Mouse (Mus musculus) intestine, postnatal 0 days (tissue): ENCODE measurements around the gene Zranb1. TPM values are rescaled to one million over a fixed set of nuclear protein-coding genes. Genes with fewer than 3 reads are reported as not detected.

ENCODE experiments used
- ATAC-seq: fragments of 200-750 bp; cut with Nextera tagmentation; 2 replicates; pipeline ENCODE4 v1.8.0; 2017; ENCODE audit warnings: mild to moderate bottlenecking, moderate TSS enrichment, moderate library complexity
- H3K27ac ChIP-seq: fragments of 300-500 bp; sonication (generic); 2 replicates; pipeline ENCODE4 v1.5.1; 2014; ENCODE audit warnings: mild to moderate bottlenecking, low read depth, low read length, moderate library complexity
- H3K27me3 ChIP-seq: fragments of 300-500 bp; sonication (generic); replicated peaks from 2 replicates; pipeline ENCODE4 v1.6.1; 2014; ENCODE audit warnings: low read length, mixed read lengths; ENCODE audit not compliant: control insufficient read depth, insufficient read depth
- H3K36me3 ChIP-seq: fragments of 300-500 bp; sonication (generic); 2 replicates; pipeline ENCODE4 v1.6.1; 2014; ENCODE audit warnings: mild to moderate bottlenecking, moderate library complexity; ENCODE audit not compliant: control insufficient read depth, insufficient read depth
- H3K4me1 ChIP-seq: fragments of 300-500 bp; sonication (generic); replicated peaks from 2 replicates; pipeline ENCODE4 v1.6.1; 2014; ENCODE audit warnings: antibody characterized with exemption, low read length, mixed read lengths; ENCODE audit not compliant: control insufficient read depth, insufficient read depth
- H3K4me2 ChIP-seq: fragments of 300-500 bp; sonication (generic); replicated peaks from 2 replicates; pipeline ENCODE4 v1.6.1; 2014; ENCODE audit warnings: low read depth, mild to moderate bottlenecking, moderate library complexity
- H3K4me3 ChIP-seq: fragments of 300-500 bp; sonication (generic); 2 replicates; pipeline ENCODE4 v1.5.1; 2014; ENCODE audit warnings: low read depth, low read length
- H3K9ac ChIP-seq: fragments of 300-500 bp; sonication (generic); 2 replicates; pipeline ENCODE4 v1.6.1; 2014; ENCODE audit warnings: mild to moderate bottlenecking, low read depth, low read length
- H3K9me3 ChIP-seq: fragments of 300-500 bp; sonication (generic); 2 replicates; pipeline ENCODE4 v1.6.1; 2016; ENCODE audit warnings: mixed run types; ENCODE audit not compliant: control insufficient read depth
- CTCF ChIP-seq: sonication (generic); IDR thresholded peaks from 2 replicates; pipeline ENCODE4 v1.5.1; 2016; ENCODE audit warnings: low read depth, mild to moderate bottlenecking, control low read depth, antibody characterized with exemption, moderate library complexity
- WGBS: fragments of 180-500 bp; shearing (Covaris S2); extraction: QIAGEN DNeasy Blood & Tissue Kit; methylation state at CpG from one replicate; pipeline ENCODE4 v1.1.7; 2014; 5-methylcytosine and 5-hydroxymethylcytosine counted together
- polyA plus RNA-seq: library from polyadenylated mRNA; unstranded; fragments of >200 nt; fragmentation: Nextera tagmentation; extraction: Ambion mirVana; gene quantifications from 2 replicates; pipeline ENCODE4 v1.2.1, GENCODE M21; 2015

The Zranb1 gene
- polyA plus RNA-seq, 1 experiment from 2014 or later, result 8.7 TPM

- Histone ChIP-seq H3K4me2 (no peak overlapping the region), H3K27ac (no peak overlapping the region), H3K27me3 (no peaks in the 10 kb centered on the region), H3K36me3 (peaks cover 92% of the 10 kb centered on the region), H3K4me1 (no peaks in the 10 kb centered on the region), H3K4me3 (no peak overlapping the region), H3K9ac (no peak overlapping the region), H3K9me3 (no peaks in the 10 kb centered on the region)
- WGBS, result 87% methylated on average over 9 of the region's 9 CpGs
- ATAC-seq, result no peak
- no peak for TF ChIP-seq CTCF
These were observed 62.1 kb downstream of the Zranb1 start for GRCm38 (mm10) chr7:132992967-132993615.

- TF ChIP-seq CTCF, result peak; percentile 53
- no peak overlapping the region for H3K27ac ChIP-seq
- ATAC-seq, result no peak
- peaks cover 92% of the 10 kb centered on the region for H3K36me3 ChIP-seq
- no peak overlapping the region for H3K4me3 ChIP-seq
- H3K4me1 ChIP-seq, result no peaks in the 10 kb centered on the region
- 87% methylated on average over 8 of the region's 8 CpGs for WGBS
- no peak overlapping the region for H3K9ac ChIP-seq
- H3K27me3 ChIP-seq, result no peaks in the 10 kb centered on the region
- no peak overlapping the region for H3K4me2 ChIP-seq
- H3K9me3 ChIP-seq, result no peaks in the 10 kb centered on the region
These were observed 63.2 kb downstream of the Zranb1 start for GRCm38 (mm10) chr7:132994120-132994519.

DNA sequence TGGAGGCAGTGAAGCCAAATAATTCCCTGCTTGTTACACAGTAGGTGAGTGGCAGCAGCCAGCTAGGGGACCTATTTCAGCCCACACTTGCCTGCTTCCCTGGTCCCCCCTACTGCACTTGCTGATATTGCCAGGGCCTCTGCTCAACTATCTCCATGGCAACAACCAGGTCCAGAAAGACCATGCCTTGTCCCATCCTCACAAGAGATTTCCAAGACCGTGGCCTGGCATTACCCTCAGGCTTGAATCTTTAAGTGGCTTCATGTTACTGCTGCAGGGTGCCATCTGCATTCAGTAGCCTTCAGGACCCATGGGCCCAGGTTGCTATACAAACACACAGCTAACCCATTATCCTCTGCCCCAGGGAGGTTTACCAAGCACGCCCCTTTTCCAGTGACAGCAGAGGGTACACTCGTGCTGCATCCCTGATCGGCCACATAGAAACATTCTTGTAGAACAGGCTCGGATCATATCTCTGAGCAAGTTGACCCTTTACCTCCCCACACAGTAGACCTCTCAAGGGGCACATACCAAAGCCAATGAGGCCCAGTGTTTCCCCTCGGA lies 63.8 kb downstream of the Zranb1 start:
- Histone ChIP-seq H3K27ac (no peak overlapping the region), H3K4me3 (no peak overlapping the region), H3K9ac (no peak overlapping the region), H3K27me3 (no peaks in the 10 kb centered on the region), H3K4me1 (no peaks in the 10 kb centered on the region), H3K4me2 (no peak overlapping the region), H3K9me3 (no peaks in the 10 kb centered on the region), H3K36me3 (peaks cover 92% of the 10 kb centered on the region)
- 76% methylated on average over 6 of the region's 6 CpGs for WGBS
- ATAC-seq, result no peak
- no peak for TF ChIP-seq CTCF

GRCm38 (mm10) chr7:132996391-132996790 lies 65.4 kb downstream of the Zranb1 start:
- Histone ChIP-seq H3K4me1 (no peaks in the 10 kb centered on the region), H3K4me3 (no peak overlapping the region), H3K4me2 (no peak overlapping the region), H3K36me3 (peaks cover 89% of the 10 kb centered on the region), H3K9ac (no peak overlapping the region), H3K27ac (no peak overlapping the region), H3K27me3 (no peaks in the 10 kb centered on the region), H3K9me3 (no peaks in the 10 kb centered on the region)
- 81% methylated on average over 5 of the region's 5 CpGs for WGBS
- no peak for ATAC-seq
- TF ChIP-seq CTCF, result peak; percentile 82

DNA sequence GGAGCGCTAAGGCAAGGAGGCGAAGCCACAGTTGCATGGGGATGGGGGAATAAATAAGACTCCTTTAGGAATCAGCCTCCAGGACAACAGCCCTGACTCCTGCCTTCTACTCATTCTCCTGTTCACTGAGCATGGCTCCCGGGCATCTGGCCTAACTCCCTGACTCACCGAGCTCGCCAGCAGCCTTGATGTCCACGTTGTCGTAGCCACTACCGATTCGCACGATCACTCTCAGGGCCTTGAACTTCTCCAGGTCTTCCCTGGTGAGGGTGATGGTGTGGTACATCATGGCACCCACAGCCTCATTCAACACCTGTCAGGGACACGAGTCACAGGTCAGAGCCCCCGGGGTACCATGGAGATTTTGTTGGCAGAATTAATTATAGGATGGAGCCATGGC lies 67.7 kb downstream of the Zranb1 start:
- no peaks in the 10 kb centered on the region for H3K9me3 ChIP-seq
- H3K9ac ChIP-seq, result no peak overlapping the region
- ATAC-seq, result no peak
- WGBS, result 95% methylated on average over 12 of the region's 12 CpGs
- H3K36me3 ChIP-seq, result peaks cover 80% of the 10 kb centered on the region
- H3K27ac ChIP-seq, result no peak overlapping the region
- H3K27me3 ChIP-seq, result no peaks in the 10 kb centered on the region
- H3K4me2 ChIP-seq, result no peak overlapping the region
- no peak overlapping the region for H3K4me3 ChIP-seq
- no peaks in the 10 kb centered on the region for H3K4me1 ChIP-seq
- TF ChIP-seq CTCF, result no peak

- H3K27ac ChIP-seq, result no peak overlapping the region
- peaks cover 75% of the 10 kb centered on the region for H3K36me3 ChIP-seq
- H3K4me2 ChIP-seq, result no peak overlapping the region
- 96% methylated on average over 11 of the region's 11 CpGs for WGBS
- TF ChIP-seq CTCF, result no peak
- no peak overlapping the region for H3K4me3 ChIP-seq
- H3K27me3 ChIP-seq, result no peaks in the 10 kb centered on the region
- no peak overlapping the region for H3K9ac ChIP-seq
- no peaks in the 10 kb centered on the region for H3K9me3 ChIP-seq
- no peak for ATAC-seq
- no peaks in the 10 kb centered on the region for H3K4me1 ChIP-seq
These were observed 68.1 kb downstream of the Zranb1 start for GRCm38 (mm10) chr7:132999061-132999460.
